Mouse (Mus musculus) hindbrain, embryonic 14.5 days (tissue): ENCODE measurements around the gene Zfp36l1. TPM values are rescaled to one million over a fixed set of nuclear protein-coding genes. Genes with fewer than 3 reads are reported as not detected.

Source experiments
- ATAC-seq: fragments of 200-750 bp; cut with Nextera tagmentation; 2 replicates; pipeline ENCODE4 v1.8.0; 2017; ENCODE audit warnings: moderate number of reproducible peaks, mild to moderate bottlenecking, moderate TSS enrichment, moderate library complexity; ENCODE audit not compliant: low FRiP score
- DNase-seq: peaks from one replicate; pipeline ENCODE4 v3.0.0-alpha.2; 2015; ENCODE audit warnings: low spot score
- H3K27ac ChIP-seq: fragments of 300-500 bp; sonication (generic); 2 replicates; pipeline ENCODE4 v1.5.1; 2014; ENCODE audit warnings: mild to moderate bottlenecking, moderate library complexity
- H3K27me3 ChIP-seq: fragments of 300-500 bp; sonication (generic); 2 replicates; pipeline ENCODE4 v1.6.1; 2014; ENCODE audit warnings: mild to moderate bottlenecking, low read length, mixed read lengths; ENCODE audit not compliant: control insufficient read depth, insufficient read depth
- H3K36me3 ChIP-seq: fragments of 300-500 bp; sonication (generic); replicated peaks from 2 replicates; pipeline ENCODE4 v1.6.1; 2014; ENCODE audit not compliant: control insufficient read depth, insufficient read depth
- H3K4me1 ChIP-seq: fragments of 300-500 bp; sonication (generic); replicated peaks from 2 replicates; pipeline ENCODE4 v1.6.1; 2014; ENCODE audit warnings: antibody characterized with exemption, low read length, mixed read lengths; ENCODE audit not compliant: control insufficient read depth, insufficient read depth
- H3K4me2 ChIP-seq: fragments of 300-500 bp; sonication (generic); replicated peaks from 2 replicates; pipeline ENCODE4 v1.6.1; 2014; ENCODE audit warnings: mild to moderate bottlenecking, moderate library complexity
- H3K4me3 ChIP-seq: fragments of 300-500 bp; sonication (generic); replicated peaks from 2 replicates; pipeline ENCODE4 v1.5.1; 2014; ENCODE audit warnings: mild to moderate bottlenecking, low read length
- H3K9ac ChIP-seq: fragments of 300-500 bp; sonication (generic); 2 replicates; pipeline ENCODE4 v1.6.1; 2014
- H3K9me3 ChIP-seq: fragments of 300-500 bp; sonication (generic); 2 replicates; pipeline ENCODE4 v1.6.1; 2016; ENCODE audit warnings: low read length; ENCODE audit not compliant: control insufficient read depth
- WGBS: fragments of 180-500 bp; shearing (Covaris S2); extraction: QIAGEN DNeasy Blood & Tissue Kit; methylation state at CpG from one replicate; pipeline ENCODE4 v1.1.7; 2014; 5-methylcytosine and 5-hydroxymethylcytosine counted together
- polyA plus RNA-seq: library from polyadenylated mRNA; unstranded; fragments of >200 nt; fragmentation: Nextera tagmentation; extraction: Ambion mirVana; gene quantifications from 2 replicates; pipeline ENCODE4 v1.2.1, GENCODE M21; 2014

Gene Zfp36l1
- polyA plus RNA-seq, 1 experiment from 2014 or later, result 48.8 TPM

DNA sequence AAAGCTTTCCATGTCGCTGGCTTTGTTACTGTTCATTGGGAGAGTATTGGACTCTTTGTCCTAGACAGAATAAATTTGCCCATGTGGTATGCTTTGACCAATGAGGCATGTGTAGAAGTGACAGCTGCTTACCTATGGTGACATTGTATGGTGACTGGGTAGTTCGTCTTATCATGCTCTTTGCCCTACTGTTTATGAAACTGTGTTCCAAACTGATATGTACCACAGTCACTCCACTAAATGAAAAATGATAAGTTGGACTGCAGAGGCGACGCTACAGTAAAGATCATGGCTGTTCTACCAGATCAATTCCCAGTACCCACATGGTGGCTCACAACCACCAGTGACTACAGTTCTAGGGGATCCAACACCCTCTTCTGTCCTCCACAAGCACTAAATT, 24.7 kb downstream of the Zfp36l1 start:
- Histone ChIP-seq H3K9me3 (no peaks in the 10 kb centered on the region), H3K4me3 (no peak overlapping the region), H3K4me1 (no peaks in the 10 kb centered on the region), H3K27me3 (no peaks in the 10 kb centered on the region), H3K9ac (no peak overlapping the region), H3K27ac (no peak overlapping the region), H3K4me2 (no peak overlapping the region), H3K36me3 (no peaks in the 10 kb centered on the region)
- no peak for DNase-seq
- no peak for ATAC-seq
- WGBS, result 81% methylated on average over 4 of the region's 4 CpGs

DNA sequence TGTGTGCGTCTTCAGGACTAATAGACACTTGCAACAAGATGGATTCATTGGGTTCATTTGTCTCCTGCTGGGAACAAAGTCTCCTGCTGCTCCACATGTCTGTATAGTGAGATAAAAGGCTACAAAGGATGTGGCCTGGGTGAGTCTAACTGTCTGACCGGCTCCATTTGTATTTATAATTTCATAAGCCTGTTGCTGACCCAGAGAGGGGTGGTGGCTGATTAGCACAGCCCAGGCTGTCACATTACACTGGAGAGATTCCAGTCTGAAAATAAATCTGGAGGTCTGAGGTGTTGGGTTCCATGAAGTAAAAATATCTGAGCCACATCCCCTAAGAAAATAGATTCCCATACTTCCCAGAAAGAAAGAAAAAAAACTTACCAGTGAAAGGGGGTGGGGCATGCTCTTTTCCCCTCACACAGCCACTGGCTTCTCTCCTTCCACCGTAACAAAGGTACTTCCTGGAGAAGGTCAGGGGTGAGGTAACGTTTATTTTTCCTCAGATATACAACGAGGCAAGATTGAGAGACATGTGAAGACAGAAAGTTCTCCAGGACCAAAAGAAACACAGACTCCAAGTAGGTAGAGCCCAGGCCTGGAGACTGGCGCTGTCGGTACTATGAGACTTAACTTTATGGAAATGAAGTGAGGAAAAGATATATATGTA, 28.2 kb downstream of the Zfp36l1 start:
- Histone ChIP-seq H3K27ac (no peak overlapping the region), H3K36me3 (no peaks in the 10 kb centered on the region), H3K4me3 (no peak overlapping the region), H3K9ac (no peak overlapping the region), H3K4me2 (no peak overlapping the region), H3K27me3 (no peaks in the 10 kb centered on the region), H3K9me3 (no peaks in the 10 kb centered on the region), H3K4me1 (no peaks in the 10 kb centered on the region)
- 49% methylated on average over 7 of the region's 7 CpGs for WGBS
- ATAC-seq (no peak), DNase-seq (no peak)

DNA sequence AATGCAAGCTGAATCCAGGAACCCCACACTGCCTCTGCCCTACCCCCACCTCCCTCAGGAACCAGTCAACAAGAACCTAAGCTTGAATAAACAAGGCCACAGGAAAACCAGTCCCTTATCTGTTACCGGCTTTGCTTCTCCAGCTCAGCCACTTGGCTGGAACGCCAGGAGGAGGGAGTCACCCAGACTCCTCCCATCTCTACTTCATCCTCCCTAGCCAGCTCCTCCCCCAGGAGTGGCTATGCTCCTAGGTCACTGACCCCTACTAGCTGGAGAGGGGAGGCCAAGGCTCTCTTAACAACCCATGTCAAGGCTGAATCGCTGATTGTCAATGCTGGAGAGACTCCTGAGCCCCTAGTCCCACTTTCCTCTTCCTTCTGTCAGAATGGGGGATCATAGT, 28.9 kb downstream of the Zfp36l1 start:
- H3K27me3 ChIP-seq, result no peaks in the 10 kb centered on the region
- ATAC-seq, result no peak
- no peak overlapping the region for H3K27ac ChIP-seq
- WGBS, result 10% methylated on average over 3 of the region's 3 CpGs
- no peaks in the 10 kb centered on the region for H3K36me3 ChIP-seq
- no peak overlapping the region for H3K4me3 ChIP-seq
- H3K4me1 ChIP-seq, result no peaks in the 10 kb centered on the region
- no peak overlapping the region for H3K4me2 ChIP-seq
- DNase-seq, result no peak
- no peak overlapping the region for H3K9ac ChIP-seq
- H3K9me3 ChIP-seq, result no peaks in the 10 kb centered on the region

DNA sequence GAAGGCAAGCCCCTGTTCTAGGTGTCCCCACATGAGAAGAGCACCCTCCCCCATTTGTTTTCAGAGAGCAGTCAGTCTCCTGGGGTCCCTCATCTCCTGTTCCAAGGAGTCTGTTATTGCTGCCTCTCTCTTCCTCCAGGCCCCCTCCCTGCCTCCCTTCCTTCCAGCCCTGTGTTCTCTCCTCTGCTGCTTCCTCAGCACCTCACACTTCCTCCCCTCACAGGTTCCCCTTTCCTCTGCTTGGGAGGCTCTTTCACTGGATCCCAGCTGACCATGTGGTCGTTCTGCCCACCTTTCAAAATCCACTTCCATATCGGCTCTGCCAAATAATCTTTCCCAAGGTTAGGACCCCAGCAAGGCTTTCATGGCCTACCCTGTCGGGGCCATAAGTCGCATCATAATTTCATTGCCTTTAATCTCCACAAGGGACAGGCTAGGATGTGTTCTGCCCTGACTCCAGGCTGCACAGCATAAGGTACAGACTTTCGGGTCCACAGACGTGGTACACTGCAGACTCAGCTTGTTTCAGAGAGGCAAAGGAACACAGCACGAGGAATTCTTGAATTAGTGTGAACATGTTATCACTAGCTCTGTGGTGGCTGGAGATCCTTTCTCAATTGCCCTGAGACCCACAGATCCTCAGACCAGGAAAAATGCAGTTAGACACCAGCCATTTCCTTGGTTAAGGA, 29.5 kb downstream of the Zfp36l1 start:
- ATAC-seq, result no peak

DNA sequence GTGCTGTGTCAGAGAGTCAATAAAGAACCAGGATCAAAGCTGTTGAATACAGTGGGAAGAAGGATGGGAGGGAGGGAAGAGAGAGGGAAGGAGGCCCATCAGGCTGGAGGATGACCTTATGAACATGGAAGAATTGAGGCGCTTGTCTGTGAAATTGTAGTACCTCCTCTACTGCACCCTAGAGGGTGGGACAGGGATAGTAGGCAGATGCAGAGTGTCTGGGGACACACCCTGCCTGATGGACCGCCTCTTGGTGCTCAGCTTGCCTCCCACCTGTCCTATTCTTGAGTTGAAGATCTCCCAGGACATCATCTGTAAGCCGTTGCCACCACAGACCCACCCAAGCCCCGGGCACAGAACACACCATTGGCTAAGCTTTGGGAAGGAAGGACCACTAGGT, 30.1 kb downstream of the Zfp36l1 start:
- WGBS, result 93% methylated on average over 4 of the region's 4 CpGs

More for the DNA sequence above, 29.5 kb downstream of the Zfp36l1 start:
- no peaks in the 10 kb centered on the region for H3K4me1 ChIP-seq
- no peaks in the 10 kb centered on the region for H3K36me3 ChIP-seq
- no peak for DNase-seq
- H3K27me3 ChIP-seq, result no peaks in the 10 kb centered on the region
- H3K4me3 ChIP-seq, result no peak overlapping the region
- no peak overlapping the region for H3K4me2 ChIP-seq
- no peak overlapping the region for H3K9ac ChIP-seq
- 0 out of 2 replicates have a peak overlapping the region, but pooled peaks have one; percentile 21 for H3K27ac ChIP-seq
- 76% methylated on average over 7 of the region's 7 CpGs for WGBS
- no peaks in the 10 kb centered on the region for H3K9me3 ChIP-seq

DNA sequence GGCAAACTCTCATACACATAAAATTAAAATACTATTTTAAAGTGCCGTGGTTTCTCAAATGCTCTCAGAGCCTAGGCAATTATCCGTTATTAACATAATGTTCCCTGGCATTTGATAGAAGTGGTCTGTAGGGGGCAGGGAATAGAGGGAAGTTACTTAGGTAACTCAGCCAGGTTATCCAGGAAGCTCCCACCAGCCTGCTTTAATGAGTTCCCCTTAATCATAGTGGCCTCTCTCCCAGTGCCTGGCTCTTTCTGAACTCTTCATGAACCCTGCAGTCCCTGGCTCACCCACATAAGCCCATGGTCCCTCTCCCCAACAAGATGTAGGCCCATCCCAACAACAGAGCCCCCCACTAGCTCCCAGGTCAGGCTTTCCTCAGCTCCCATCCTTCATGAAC, 31.4 kb downstream of the Zfp36l1 start:
- Histone ChIP-seq H3K36me3 (no peaks in the 10 kb centered on the region), H3K9me3 (no peaks in the 10 kb centered on the region), H3K4me2 (no peak overlapping the region), H3K27ac (no peak overlapping the region), H3K4me1 (no peaks in the 10 kb centered on the region), H3K4me3 (no peak overlapping the region), H3K27me3 (no peaks in the 10 kb centered on the region), H3K9ac (no peak overlapping the region)
- DNase-seq (no peak), ATAC-seq (no peak)
- 81% methylated on average over 2 of the region's 2 CpGs for WGBS

More for the DNA sequence above, 30.1 kb downstream of the Zfp36l1 start:
- H3K4me1 ChIP-seq, result no peaks in the 10 kb centered on the region
- H3K9ac ChIP-seq, result no peak overlapping the region
- no peak for DNase-seq
- no peak for ATAC-seq
- no peak overlapping the region for H3K4me3 ChIP-seq
- H3K27ac ChIP-seq, result no peak overlapping the region
- no peaks in the 10 kb centered on the region for H3K27me3 ChIP-seq
- H3K4me2 ChIP-seq, result no peak overlapping the region
- no peaks in the 10 kb centered on the region for H3K9me3 ChIP-seq
- no peaks in the 10 kb centered on the region for H3K36me3 ChIP-seq

DNA sequence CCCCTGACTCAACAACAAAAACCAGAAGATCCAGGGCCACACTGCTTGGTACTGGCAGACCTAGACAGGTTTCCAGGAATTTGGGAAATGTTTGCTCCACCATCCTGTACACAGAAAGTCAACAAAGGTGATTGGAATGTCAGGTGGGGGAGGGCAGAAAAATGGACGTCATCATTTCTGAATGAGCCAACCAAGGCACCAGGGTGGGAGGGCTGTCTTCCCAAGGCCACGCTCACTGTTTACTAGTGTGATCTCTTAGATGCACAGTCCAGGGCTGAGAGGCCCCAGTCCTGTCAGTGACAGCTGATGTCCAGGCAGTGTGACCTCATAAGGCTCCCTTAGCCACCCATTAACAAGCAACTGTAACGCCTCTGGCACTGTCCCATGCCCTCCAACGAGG, 32.9 kb downstream of the Zfp36l1 start:
- ATAC-seq (no peak), DNase-seq (no peak)
- no peaks in the 10 kb centered on the region for H3K27me3 ChIP-seq
- H3K9me3 ChIP-seq, result no peaks in the 10 kb centered on the region
- no peak overlapping the region for H3K9ac ChIP-seq
- H3K4me3 ChIP-seq, result no peak overlapping the region
- H3K36me3 ChIP-seq, result no peaks in the 10 kb centered on the region
- no peaks in the 10 kb centered on the region for H3K4me1 ChIP-seq
- no peak overlapping the region for H3K4me2 ChIP-seq
- WGBS, result 85% methylated on average over 4 of the region's 4 CpGs
- no peak overlapping the region for H3K27ac ChIP-seq

DNA sequence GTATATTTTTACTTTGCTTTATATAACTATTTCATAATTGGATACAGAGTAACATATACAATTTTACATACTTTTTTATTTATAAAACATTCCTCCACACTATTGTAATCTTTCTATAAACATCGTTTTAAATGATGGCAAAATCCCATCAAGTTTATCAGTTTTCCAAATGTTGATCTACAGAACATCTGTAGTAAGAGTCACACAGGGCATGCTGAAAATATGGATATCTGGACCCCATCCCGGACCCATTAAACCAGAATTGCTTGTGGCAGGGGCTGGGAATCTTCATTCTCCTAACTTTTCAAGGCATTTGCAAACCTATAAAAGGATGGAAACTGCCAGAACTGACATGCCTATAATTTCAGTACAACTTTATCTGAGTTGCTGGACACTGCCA, 38.5 kb downstream of the Zfp36l1 start:
- H3K4me3 ChIP-seq, result no peak overlapping the region

DNA sequence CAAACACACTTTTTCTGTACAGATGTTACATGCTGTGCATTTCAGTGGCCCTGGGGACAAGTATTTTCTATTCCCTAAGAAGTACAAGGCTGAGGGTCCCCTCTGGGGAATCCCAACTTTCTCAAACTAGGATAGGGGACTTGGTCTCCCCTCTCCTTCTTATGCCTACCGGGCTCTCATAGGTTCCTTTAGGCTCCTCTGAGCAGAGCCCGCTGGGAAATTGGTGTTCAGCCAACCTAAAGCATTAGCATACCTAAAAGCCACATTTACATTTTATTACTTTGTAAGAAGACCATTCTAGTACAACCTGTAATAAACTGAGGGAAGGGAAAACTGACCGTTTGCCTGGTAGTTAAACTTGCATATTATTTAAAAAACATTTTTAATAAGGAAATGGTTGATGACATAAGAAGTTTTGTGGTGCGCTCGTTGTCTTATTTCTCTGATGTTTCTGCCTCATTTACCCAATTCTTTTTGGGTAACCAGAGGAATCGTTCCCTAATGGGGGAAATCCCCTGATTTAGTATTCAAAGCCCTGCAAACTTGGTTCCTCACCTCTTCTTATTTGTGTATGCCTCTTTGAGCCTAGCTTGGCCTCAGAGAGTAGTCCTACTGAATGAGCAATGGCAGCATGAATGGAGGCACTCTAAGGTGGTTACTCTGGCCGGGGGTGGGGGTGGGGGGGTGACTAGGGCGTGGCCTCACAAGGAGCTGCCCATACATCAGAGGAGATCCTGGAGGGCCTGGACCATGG, 42.1 kb downstream of the Zfp36l1 start:
- H3K27ac ChIP-seq, result peak overlapping the region; percentile 46; the same call in 1 of the 2 replicates
- WGBS, result 31% methylated on average over 8 of the region's 8 CpGs
- no peaks in the 10 kb centered on the region for H3K4me1 ChIP-seq
- H3K27me3 ChIP-seq, result no peaks in the 10 kb centered on the region
- DNase-seq (no peak), ATAC-seq (0 out of 2 replicates have a peak, but pooled peaks have one; percentile 37)
- no peaks in the 10 kb centered on the region for H3K9me3 ChIP-seq
- no peak overlapping the region for H3K4me2 ChIP-seq
- no peaks in the 10 kb centered on the region for H3K36me3 ChIP-seq
- H3K9ac ChIP-seq, result no peak overlapping the region
- no peak overlapping the region for H3K4me3 ChIP-seq

More for the DNA sequence above, 38.5 kb downstream of the Zfp36l1 start:
- H3K27me3 ChIP-seq, result no peaks in the 10 kb centered on the region
- H3K9ac ChIP-seq, result no peak overlapping the region
- ATAC-seq (no peak), DNase-seq (no peak)
- H3K4me2 ChIP-seq, result no peak overlapping the region
- no peaks in the 10 kb centered on the region for H3K4me1 ChIP-seq
- H3K36me3 ChIP-seq, result no peaks in the 10 kb centered on the region
- no peak overlapping the region for H3K27ac ChIP-seq
- 88% methylated on average over 2 of the region's 2 CpGs for WGBS
- no peaks in the 10 kb centered on the region for H3K9me3 ChIP-seq
